Mouse (Mus musculus): ENCODE measurements around the gene Hepacam.

The Hepacam gene

DNA sequence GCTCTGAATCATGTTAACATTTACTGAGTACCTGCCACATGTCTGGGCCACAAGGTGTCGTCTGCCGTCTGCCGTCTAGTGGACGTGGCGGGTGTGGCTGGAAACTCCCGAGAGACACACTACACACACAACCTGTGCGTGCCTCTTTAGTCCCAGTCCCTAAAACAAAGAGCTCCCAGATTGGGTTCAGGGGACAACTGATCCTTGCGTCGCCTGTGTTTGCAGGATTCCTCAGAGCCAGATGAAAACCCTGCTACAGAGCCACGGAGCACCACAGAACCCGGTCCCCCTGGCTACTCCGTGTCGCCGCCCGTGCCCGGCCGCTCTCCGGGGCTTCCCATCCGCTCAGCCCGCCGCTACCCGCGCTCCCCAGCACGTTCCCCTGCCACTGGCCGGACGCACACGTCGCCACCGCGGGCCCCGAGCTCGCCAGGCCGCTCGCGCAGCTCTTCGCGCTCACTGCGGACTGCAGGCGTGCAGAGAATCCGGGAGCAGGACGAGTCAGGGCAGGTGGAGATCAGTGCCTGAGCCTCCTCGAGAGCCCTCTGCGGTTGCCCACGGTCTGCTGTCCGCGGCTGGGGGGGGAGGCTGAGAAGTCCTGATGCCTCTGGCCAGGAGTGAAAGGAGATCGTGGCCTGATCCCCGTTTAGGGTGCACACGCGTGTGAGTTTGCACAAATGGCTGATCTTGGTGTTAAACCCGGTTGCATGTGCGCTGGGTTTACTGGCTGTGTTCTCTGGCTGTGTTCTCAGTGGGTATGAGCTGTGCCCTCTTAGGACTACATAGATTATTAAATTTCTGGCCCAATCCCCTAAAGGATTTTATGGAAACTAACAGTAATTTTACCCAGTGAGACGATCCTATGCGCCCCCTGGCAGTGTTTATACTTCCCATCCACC is 17.4 kb downstream of the Hepacam start:
- DNase-seq, result peak; percentile 92

DNA sequence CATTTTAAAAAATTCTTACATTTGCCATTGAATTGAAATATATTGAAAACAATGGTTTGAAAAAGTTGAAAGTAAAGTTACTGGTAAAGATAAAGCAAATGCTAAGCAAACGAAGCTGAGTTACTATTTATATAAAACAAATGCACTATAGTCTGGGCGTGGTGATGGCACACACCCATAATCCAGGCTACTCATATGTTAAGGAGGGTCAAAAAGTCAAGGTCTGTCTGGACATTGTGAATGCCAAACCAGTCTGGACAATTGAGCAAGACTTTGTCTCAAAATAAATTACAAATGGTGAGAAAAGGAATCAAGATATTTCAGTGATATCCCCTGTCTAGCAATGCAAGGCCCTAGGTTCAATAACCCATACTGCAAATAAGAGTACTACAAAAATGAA is 23.7 kb downstream of the Hepacam start:
- DNase-seq, result peak; percentile 16

DNA sequence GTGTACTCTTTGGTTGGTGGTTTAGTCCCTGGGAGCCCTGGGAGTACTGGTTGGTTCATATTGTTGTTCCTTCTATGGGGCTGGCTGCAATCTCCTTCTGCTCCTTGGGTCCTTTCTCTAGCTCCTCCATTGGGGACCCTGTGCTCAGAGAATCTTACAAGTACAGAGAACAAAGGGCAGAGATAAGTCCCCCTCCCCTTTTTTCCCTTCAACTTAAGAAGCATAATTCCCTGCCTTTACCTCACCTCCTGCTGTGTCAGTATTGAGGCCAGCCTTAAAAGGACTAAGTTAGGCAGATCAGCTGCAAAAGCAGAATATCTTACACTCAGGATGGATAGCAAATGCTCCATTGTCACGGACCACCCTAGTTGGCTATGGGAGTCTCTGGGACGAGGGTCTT is 24.9 kb downstream of the Hepacam start:
- peak; percentile 30 for DNase-seq

DNA sequence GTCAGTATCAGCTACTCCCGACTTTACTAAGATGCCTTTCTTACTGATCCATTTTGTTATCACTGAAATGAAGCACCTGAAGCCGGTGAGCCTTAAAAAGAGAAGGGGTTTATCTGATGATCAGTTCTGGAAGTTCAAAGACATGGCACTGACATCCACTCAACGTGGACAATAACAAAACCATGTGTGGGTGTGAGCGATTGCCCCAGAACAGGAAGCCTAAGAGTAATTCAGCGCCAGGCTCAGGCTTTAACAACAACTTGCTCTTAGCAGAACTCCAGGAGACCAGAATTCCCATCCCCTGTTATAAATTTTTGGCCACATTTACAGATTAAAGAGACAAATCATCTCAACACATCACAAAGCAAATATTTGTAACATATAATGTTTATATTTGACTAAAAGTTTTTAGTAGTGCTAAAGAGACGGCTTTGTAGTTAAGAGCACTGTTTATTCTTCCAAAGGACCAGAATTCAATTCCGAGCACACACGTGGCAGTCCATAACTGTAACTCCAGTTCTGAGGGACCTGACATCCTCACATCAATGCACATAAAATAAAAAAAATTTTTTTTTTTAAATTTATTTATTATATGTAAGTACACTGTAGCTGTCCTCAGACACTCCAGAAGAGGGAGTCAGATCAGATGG is 26.5 kb downstream of the Hepacam start:
- peak; percentile 60 for DNase-seq

DNA sequence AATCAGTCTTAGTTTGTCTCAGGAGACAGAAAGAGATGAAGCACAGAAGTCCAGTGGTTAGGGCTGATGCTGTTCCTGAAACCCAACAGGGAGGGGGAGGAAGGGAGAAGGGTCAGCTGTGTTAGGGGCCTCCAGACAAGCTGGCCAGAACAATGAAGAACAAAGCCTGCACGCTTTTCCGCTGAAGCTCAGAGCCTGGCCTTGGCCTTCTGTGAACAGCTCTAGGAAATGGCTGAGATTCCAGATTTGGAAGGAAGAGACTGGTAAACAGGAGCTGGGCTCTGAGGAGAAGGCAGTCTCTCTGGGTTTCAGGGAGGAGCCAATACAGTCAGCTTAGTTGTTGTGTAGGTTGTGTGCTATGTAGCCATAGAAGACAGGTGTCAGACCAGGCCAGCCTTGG is 33.4 kb downstream of the Hepacam start:
- peak; percentile 98 for DNase-seq

DNA sequence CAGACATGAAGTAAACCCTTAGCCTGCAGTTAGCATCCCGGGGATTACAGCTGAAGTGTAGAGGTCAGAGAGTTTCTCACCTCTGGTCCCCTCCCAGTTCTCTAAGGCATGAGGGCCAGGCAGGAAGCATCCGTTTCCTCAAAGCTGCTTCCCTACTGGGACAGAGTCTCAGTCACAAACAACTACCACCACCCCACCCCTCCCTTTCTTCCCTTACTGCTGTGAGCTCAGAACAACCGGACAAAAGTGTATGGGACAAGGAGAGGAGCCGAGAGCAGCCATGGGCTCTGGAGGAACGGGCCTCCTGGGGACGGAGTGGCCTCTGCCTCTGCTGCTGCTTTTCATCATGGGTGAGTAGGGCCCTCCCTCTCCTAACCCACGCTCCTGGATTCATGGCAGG is 34.7 kb downstream of the Hepacam start, which contains the start of gene Robo4:
Robo4 (plus strand) TSS at position 96 of the 400 bp plus-strand sequence.
- DNase-seq, result peak; percentile 99

DNA sequence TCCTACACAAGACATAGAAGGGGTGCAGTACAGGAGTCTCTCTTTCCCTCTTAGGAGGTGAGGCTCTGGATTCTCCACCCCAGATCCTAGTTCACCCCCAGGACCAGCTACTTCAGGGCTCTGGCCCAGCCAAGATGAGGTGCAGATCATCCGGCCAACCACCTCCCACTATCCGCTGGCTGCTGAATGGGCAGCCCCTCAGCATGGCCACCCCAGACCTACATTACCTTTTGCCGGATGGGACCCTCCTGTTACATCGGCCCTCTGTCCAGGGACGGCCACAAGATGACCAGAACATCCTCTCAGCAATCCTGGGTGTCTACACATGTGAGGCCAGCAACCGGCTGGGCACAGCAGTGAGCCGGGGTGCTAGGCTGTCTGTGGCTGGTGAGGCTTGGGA is 35.4 kb downstream of the Hepacam start:
- DNase-seq, result peak; percentile 93

DNA sequence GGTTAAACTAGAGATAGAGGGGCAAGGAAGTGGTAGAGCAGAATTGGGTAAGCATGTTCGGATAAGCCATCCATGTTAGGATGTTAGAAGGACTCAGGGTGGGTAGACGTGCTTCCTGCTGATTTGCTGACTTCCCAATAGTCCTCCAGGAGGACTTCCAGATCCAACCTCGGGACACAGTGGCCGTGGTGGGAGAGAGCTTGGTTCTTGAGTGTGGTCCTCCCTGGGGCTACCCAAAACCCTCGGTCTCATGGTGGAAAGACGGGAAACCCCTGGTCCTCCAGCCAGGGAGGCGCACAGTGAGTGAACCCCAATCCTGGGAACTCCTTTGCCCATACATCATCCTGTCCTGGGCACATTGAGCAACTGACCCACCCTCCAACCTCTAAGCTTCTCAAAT is 35.9 kb downstream of the Hepacam start:
- DNase-seq, result peak; percentile 91

DNA sequence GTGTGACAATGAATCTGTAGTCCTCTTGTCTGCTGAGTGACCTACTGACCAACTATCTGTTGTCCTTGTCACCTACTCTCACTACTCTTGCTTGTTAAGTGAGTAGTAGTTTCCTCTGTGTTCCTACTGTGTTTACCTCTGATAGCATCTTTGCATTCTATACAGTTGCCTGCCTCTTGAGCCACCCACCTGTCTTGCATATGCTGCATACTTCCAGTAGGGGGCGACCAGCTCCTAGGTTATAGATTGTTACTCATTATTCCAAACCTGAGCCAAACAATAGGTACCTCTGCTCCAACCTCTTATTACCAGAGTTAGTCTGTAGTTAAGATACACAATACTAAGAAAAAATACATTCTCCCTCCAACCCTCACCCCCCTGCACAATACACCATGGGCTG is 39.2 kb downstream of the Hepacam start:
- DNase-seq, result peak; percentile 85

DNA sequence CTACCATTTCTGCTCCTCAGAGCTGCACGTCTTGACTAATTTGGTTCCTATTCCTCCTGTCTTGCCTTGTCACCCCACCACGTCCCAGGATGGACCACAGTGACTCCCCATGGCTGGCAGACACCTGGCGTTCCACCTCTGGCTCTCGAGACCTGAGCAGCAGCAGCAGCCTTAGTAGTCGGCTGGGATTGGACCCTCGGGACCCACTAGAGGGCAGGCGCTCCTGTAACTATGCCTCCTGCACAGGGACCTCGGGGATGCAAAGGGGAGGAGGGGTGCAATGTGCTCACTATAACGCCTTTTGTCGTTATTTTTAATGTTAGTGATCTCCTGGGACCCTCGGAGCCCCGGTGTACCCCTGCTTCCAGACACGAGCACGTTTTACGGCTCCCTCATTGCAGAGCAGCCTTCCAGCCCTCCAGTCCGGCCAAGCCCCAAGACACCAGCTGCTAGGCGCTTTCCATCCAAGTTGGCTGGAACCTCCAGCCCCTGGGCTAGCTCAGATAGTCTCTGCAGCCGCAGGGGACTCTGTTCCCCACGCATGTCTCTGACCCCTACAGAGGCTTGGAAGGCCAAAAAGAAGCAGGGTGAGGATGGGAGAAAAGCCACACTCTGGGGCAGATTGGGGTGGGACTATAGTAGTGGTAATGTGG is 40.8 kb downstream of the Hepacam start:
- peak; percentile 94 for DNase-seq

DNA sequence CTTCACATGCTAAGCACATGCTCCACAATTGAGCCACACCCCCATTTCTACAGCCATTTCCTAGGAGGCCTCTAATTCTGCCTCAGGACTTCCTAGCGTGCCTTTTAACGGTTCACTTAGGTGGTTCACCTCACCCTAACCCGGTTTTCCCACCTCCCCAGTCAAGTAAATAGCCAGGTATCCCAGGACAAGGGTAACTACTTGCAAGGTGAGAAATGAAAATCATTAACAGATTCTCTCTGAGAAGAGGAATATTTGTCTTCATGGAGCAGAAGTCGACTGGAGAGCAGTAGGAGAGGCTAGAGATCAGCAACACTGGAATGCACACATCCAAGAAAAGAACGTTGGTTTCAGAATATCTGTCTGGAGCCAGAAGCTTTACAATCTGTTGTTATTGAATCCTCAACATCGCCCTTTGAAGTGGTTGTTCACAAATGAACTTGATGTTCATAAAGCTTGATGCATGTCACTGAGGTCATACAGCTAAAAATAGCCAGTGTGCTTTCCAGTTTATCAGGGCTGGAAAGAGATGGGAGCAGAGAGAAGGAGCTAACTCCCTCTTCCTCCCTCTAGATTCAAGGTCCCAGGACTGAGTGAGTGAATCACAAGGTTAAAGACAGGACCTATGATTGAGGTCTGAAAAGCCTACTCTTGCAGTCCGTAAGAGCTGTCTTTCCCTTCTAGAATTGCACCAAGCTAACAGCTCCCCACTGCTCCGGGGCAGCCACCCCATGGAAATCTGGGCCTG is 42.7 kb downstream of the Hepacam start:
- peak; percentile 81 for DNase-seq

DNA sequence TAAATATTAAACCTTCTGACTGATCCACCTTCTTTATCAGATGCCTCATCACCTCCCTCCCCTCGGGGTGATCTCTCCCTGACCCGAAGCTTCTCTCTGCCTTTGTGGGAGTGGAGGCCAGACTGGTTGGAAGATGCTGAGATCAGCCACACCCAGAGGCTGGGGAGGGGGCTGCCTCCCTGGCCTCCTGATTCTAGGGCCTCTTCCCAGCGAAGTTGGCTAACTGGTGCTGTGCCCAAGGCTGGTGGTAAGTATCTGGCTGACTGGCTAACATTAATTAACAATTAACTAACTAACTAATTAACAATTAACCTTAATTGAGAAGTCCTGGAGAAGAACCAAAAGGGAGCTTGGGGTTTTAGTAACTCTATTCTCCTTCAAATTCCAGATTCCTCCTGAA is 45.8 kb downstream of the Hepacam start:
- peak; percentile 83 for DNase-seq

DNA sequence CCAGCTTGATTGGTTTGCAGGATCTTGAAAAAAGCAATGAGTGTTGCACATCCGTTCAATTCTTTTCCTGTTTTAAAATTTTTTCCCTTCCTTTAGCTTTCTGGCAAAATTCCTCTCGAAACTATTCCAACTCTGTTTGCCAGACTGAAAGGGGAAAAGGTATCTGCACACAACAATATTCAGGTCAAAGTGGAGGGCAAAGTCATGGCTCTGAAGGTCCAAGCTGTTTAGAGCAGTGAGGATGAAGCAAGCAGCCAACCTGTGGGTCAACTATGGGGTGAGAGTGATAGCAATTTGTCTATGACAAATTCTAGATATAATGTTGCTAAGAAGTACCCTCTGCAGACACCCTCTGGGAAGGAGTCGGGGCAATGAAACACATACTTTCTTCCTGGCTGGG is 47.5 kb downstream of the Hepacam start:
- DNase-seq, result peak; percentile 72

DNA sequence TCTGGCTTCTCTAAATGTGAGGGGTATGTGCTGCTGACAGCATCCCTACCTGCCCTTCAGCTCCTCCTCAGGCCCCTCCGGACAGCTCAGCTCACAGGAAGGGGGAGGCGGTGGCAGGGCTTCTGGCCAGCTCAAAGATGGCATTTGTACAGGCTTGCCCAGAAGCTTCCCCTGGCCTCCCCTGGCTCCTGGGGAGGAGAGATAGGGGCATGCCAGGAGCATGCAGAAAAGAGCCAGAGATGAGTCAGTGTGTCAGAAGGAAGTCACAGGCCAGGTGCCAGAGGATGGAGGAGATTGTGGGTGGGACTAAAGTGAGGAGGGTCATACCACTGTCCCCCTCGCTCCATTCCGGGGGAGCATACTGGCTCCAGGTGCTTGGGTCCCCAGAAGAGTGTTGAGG is 51.6 kb downstream of the Hepacam start:
- DNase-seq, result peak; percentile 88

DNA sequence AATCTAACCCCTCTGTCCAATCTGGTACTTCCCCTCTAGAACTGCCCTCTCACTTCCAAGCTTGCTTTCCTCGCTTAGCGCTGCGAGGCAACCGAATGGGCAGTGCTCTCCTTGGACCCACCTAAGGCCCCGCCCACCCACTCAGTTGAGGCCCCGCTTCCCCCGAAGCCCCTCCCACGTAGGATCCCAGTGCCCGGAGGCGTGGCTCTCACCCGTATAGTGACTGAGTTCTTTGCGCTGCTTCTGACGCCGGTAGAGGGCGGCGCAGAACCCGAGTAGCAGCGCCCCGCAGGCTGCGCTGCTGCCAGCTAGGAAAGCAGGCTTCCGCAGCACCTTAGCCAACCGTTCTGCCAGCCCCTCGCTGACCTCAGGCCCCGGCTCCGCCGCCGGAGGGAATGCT is 53.5 kb downstream of the Hepacam start:
- peak; percentile 99 for DNase-seq

DNA sequence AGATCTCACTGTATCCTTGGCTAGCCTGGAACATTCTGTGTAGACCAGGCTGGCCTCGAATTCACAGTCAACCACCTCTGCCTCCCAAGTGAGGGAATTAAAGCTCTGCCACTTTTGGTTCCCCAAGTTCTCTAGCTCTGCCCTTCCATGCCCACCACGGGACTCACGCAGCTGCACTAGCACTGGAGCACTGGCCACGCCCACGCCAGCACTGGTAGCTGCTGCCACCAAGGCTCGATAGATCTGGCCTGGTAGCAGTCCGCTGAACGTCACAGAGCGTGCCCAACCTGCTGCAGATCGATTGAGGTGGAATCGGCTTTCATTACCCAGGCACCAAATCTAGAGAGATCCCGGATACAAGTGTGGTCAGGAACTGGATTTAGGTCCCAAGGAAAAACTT is 54.1 kb downstream of the Hepacam start:
- peak; percentile 93 for DNase-seq

DNA sequence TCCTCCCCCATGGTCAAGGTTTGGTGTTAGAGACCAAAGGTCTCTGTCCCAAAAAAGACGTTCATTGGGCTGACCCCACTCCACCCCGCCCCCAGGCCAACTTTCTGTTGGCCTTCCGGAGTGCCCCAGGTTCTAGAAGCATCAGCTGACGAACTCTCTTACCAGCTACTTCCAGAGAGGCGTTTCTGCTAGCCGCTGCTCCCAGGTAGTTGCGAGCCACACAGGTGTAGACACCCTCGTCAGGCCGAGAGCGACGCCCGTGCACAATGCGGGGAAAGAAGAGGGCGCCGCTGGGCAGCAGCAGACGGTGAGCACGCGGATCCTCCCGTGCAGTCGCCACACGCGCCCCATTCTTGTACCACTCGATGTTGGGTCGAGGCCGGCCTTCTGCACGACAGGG is 62.2 kb downstream of the Hepacam start:
- DNase-seq, result peak; percentile 87

DNA sequence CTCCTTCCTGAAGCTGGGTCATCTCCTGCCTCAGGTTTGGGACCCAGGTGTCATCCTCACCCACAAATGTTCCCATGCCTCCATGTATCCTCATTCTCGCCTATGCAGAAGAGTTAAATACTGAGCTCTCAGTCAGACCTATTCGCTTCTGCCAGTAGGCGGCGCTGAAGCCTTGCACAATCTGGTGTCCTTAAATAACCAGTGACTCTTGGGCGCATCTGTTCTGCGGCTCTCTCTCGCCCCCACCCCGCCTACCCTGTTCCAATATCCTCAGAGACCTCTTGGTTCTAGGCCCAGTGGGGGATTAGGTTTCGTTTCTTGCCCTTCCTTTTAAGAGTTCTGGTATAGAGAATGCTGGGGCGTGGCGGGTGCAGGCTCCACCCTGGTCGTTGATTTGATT is 63.4 kb downstream of the Hepacam start:
- DNase-seq, result peak; percentile 96

DNA sequence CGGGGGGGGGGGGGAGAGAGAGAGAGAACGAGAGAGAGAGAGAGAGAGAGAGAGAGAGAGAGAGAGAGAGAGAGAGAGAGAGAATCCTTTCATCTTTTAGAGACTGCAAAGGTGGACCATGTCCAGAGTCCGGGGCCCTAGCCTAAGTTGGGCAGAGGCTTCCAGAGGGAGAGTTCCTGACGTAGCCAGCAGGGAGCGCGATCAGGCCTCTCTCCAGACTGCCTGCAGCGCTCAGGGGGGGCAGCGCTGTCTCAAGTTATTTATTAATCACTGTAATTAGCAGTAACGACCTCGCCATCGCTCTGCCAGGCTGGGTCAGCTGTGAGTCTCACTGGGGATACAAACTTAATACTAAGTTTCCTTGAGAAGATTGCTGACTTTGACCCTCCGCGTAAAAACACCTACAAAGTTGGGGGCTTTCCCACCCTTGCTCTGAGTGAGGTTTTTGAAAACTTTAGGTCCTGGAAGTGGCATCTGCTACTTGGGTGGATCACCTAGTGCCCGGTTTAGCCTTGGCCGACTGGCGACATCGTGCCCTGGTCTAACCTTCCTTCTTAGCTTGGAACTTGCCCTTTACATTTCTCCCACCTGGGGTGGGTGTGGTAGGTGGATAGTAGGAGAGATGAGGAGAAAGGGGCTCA is 65.0 kb downstream of the Hepacam start:
- peak; percentile 93 for DNase-seq

DNA sequence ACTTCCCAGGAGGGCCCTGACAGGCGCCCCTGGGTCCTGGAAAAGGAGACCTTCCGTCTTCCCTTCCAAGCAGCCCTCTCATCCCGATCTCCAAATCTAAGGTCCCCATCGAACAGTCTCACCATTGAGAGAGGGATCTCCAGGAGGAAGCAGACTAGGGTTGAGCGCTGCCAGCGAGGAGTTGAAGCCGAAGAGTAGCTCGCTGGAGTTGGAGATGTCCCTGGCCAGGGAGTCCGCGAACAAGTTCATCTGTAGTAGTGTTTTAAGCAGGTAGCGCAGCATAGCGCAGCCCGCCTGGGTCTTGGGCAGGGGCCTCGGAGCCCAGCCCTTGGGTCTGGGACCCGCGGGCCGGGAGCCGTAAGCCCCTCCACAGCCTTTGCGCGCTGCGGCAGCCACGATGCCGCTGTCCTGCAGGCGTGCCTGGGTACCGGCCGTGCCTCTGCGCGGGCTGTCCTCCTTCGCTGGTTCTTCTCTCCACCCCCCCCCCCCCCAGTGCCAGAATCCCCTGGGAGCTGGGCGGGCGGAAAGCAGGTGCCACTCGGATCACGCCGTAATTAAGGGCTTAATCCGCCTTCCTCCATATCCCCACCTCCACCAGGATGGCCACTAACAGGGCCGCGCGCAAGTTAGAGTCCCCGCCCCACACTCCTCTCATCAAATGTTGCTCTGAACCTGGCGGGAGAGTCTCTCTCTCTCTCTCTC is 65.7 kb downstream of the Hepacam start, which contains the start of gene Robo3:
Robo3 (minus strand) TSS at position 527 of the 702 bp plus-strand sequence.
- peak; percentile 76 for DNase-seq

DNA sequence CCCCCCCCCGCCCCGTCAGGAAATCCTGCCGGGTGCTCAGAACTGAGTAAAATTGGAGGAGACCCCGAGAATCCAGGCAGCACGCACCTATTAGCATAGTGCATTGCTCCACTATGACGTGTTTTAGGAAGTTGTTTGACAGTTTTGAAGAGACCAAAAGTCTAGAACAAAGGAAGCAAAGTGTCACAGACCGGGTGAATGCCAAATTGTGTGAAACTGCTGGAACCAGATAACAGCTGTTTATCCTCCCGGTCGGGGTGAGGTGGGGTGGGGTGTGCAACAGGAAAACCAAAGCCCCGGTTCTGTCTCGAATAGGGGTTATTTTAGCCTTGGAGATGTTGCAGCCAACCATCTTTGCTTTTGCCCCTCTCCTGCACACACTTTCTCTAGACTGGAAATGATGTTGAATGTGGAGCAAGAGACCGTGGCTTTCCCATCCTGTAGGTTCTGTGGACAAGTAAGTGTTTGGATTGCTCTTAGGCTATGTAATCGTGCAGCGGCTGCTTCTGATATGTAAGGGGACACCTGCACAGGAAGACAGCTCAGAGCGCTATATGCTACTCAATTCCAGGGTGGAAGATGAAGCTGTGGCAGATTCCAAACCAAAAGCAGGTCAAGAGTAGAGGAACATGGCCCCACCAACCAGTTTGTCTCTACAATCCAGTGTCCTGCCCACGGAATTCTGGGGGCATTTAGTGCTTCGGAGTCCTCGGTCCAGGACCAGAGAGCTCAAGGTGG is 66.8 kb downstream of the Hepacam start:
- peak; percentile 79 for DNase-seq

Data from heart, adult 11 months (tissue).